ENCODE assay signal across 16 mouse cellular contexts in genomic region chr11:67563141-67563540, GRCm38 (mm10).
DNase-seq lines count a peak whose midpoint lies in the region; TF ChIP-seq lines count a peak whose summit lies in the region.
"Had no signal": no experiment of that assay in that cellular context is flagged by ENCODE, and none has a peak within 500 bp of the region (broad histone marks: within the 10 kb centered on the region; RNA-seq: fewer than 3 reads in every experiment).

No protein-coding gene starts in this region.

- peaks cover 5% of the 10 kb centered on the region for H3K4me1 ChIP-seq in embryonic fibroblast, embryonic 13.5 days (ENCODE audit: control insufficient read depth, insufficient read depth, low read length)

- H3K4me3 ChIP-seq in embryonic fibroblast, embryonic 13.5 days (ENCODE audit: insufficient read depth, low read length): no peak overlapping the region
- H3K4me3 ChIP-seq: forebrain, embryonic 10.5 days; midbrain, embryonic 13.5 days; neural tube, embryonic 15.5 days had no signal

- peak; percentile 38 for DNase-seq in gastrocnemius, adult 18-20 months (ENCODE audit: low spot score)
- DNase-seq in gastrocnemius, postnatal 4 days (ENCODE audit: low spot score in 2 of 2): no peak
- peak; percentile 40 to 50 for DNase-seq in B cell, adult 2 months
- DNase-seq in naive thymus-derived CD4-positive, alpha-beta T cell, adult 2 months (ENCODE audit: low read depth): peak; percentile 4
- no peak for DNase-seq in ovary, postnatal 14 days (ENCODE audit: low spot score)
- no peak for DNase-seq in ovary, postnatal 36 days (ENCODE audit: low spot score)
- no peak for DNase-seq in layer of hippocampus, postnatal 36 days
- DNase-seq: adrenal gland, adult 2 months; cerebellum, postnatal 25 days; kidney, postnatal 14 days; right cerebral cortex, postnatal 14 days had no signal

- H3K27ac ChIP-seq in embryonic fibroblast, embryonic 13.5 days (ENCODE audit: insufficient read depth, low read length): peak overlapping the region; percentile 4; the same call in 1 of the 2 replicates
- H3K27ac ChIP-seq: forebrain, embryonic 10.5 days; hindbrain, postnatal 0 days; midbrain, embryonic 13.5 days; neural tube, embryonic 15.5 days had no signal

- TF ChIP-seq POLR2A in embryonic fibroblast, embryonic 13.5 days (IDR thresholded peaks at IDR 0.05; ENCODE audit: low read depth, low read length): no peak

- TF ChIP-seq CTCF in embryonic fibroblast, embryonic 13.5 days (IDR thresholded peaks at IDR 0.05; ENCODE audit: borderline replicate concordance, insufficient read depth, low read length): no peak

Comparison
In these comparisons a context has a peak if more than half of its experiments do, and no peak if none do; other contexts are left out.
1. DNase-seq: peak in gastrocnemius, adult 18-20 months (single experiment), B cell, adult 2 months (2 of 2) and naive thymus-derived CD4-positive, alpha-beta T cell, adult 2 months (single experiment); none in gastrocnemius, postnatal 4 days (0 of 2), ovary, postnatal 14 days (single experiment), ovary, postnatal 36 days (single experiment) and layer of hippocampus, postnatal 36 days (0 of 2).